Mouse (Mus musculus) layer of hippocampus, adult 8-10 months (tissue): Measurements from ENCODE around the gene Lao1. TPM values are rescaled to one million over a fixed set of nuclear protein-coding genes. Genes with fewer than 3 reads are reported as not detected.

Experiments used
- DNase-seq, 2 experiments: peaks; one replicate each; pipeline ENCODE4 v3.0.0; 2022; ENCODE audit warnings: low spot score in 2 of 2
- total RNA-seq, 4 experiments: library from RNA; stranded (reverse); gene quantifications; 2 replicates each; pipeline ENCODE4 v1.2.4; 2022

The Lao1 gene
- total RNA-seq, 4 experiments from 2014 or later: 0.23 to 0.43 (median 0.25) TPM; not detected in 1

GRCm38 (mm10) chr4:119014997-119015396, 53.6 kb downstream of the Lao1 start:
- DNase-seq: no peak

GRCm38 (mm10) chr4:119015557-119015956, 54.2 kb downstream of the Lao1 start:
- DNase-seq: no peak

- DNase-seq: no peak
These were observed 55.7 kb downstream of the Lao1 start for GRCm38 (mm10) chr4:119017078-119017477.

Other genes starting within 250 kb of the Lao1 start
- not detected for gene Olfr1340, start 241.4 kb upstream of the Lao1 start, total RNA-seq
- not detected for gene Olfr1339, start 229.4 kb upstream of the Lao1 start, total RNA-seq
- gene Olfr1338, start 202.8 kb upstream of the Lao1 start, total RNA-seq: not detected
- not detected for gene Olfr1337, start 179.0 kb upstream of the Lao1 start, total RNA-seq
- gene Olfr1335, start 151.6 kb upstream of the Lao1 start, total RNA-seq: not detected
- not detected for gene Olfr1333, start 125.3 kb upstream of the Lao1 start, total RNA-seq
- gene Olfr1331, start 96.9 kb upstream of the Lao1 start, total RNA-seq: not detected
- not detected for gene Olfr1330, start 73.0 kb upstream of the Lao1 start, total RNA-seq
- not detected for gene Olfr1329, start 44.1 kb upstream of the Lao1 start, total RNA-seq
- not detected for gene Olfr1328, start 23.0 kb upstream of the Lao1 start, total RNA-seq
- gene Slc2a1, start 147.1 kb downstream of the Lao1 start, total RNA-seq: 10 to 100 TPM; 86.4 to 96.6 (median 91.0) TPM
- 10 to 100 TPM in 1 of 4 experiments, 1 to 10 TPM in 3; 5.8 to 10.9 (median 7.5) TPM for gene Zfp691, start 212.6 kb downstream of the Lao1 start, total RNA-seq
- gene Ermap, start 228.4 kb downstream of the Lao1 start, total RNA-seq: under 1 TPM; 0.23 to 0.54 (median 0.28) TPM
- gene Svbp, start 233.7 kb downstream of the Lao1 start, total RNA-seq: 10 to 100 TPM; 15.4 to 21.1 (median 16.3) TPM